In genomic region chr2:165387370-165387769, GRCm38 (mm10) we compare ENCODE assay signal across 10 mouse cellular contexts. TPM values are rescaled to one million over a fixed set of nuclear protein-coding genes. Genes with fewer than 3 reads are reported as not detected.
DNase-seq lines count a peak whose midpoint lies in the region; ATAC-seq lines count a peak whose summit lies in the region.
"Had no signal": no experiment of that assay in that cellular context is flagged by ENCODE, and none has a peak within 500 bp of the region (broad histone marks: within the 10 kb centered on the region; RNA-seq: fewer than 3 reads in every experiment).

No protein-coding gene starts in this region.

- H3K27ac ChIP-seq in lung, embryonic 15.5 days = peak overlapping the region; percentile 75
- H3K27ac ChIP-seq in embryonic facial prominence, embryonic 15.5 days (replicated peaks) = peak overlapping the region; percentile 87; the same call in 1 of the 2 replicates
- peak overlapping the region; percentile 91 for H3K27ac ChIP-seq in limb, embryonic 12.5 days

- DNase-seq in lung, postnatal 25 days (ENCODE audit: low spot score) = no peak
- peak; percentile 34 for DNase-seq in retina, postnatal 1 day
- DNase-seq in urinary bladder, postnatal 25 days (ENCODE audit: low spot score) = no peak
- DNase-seq in layer of hippocampus, adult 8-10 months (ENCODE audit: low spot score in 2 of 2) = no peak
- DNase-seq in kidney, adult 11 months = no peak

- H3K4me1 ChIP-seq in lung, embryonic 15.5 days = peaks cover 6% of the 10 kb centered on the region
- peaks cover 13% of the 10 kb centered on the region for H3K4me1 ChIP-seq in embryonic facial prominence, embryonic 15.5 days
- peaks cover 7% of the 10 kb centered on the region for H3K4me1 ChIP-seq in limb, embryonic 12.5 days (replicated peaks)

- H3K9ac ChIP-seq in lung, embryonic 15.5 days = peak overlapping the region; percentile 81
- H3K9ac ChIP-seq in embryonic facial prominence, embryonic 15.5 days = peak overlapping the region; percentile 79
- peak overlapping the region; percentile 89 for H3K9ac ChIP-seq in limb, embryonic 12.5 days (replicated peaks)

- peak overlapping the region; percentile 61 for H3K4me2 ChIP-seq in lung, embryonic 15.5 days
- H3K4me2 ChIP-seq in embryonic facial prominence, embryonic 15.5 days (replicated peaks) = peak overlapping the region; percentile 68
- peak overlapping the region; percentile 77 for H3K4me2 ChIP-seq in limb, embryonic 12.5 days

- WGBS in lung, embryonic 15.5 days = 13% methylated on average over 4 of the region's 4 CpGs
- WGBS in embryonic facial prominence, embryonic 15.5 days = 9% methylated on average over 4 of the region's 4 CpGs
- WGBS in limb, embryonic 12.5 days = 11% methylated on average over 4 of the region's 4 CpGs

- peak overlapping the region; percentile 67 for H3K4me3 ChIP-seq in lung, embryonic 15.5 days
- H3K4me3 ChIP-seq in embryonic facial prominence, embryonic 15.5 days (replicated peaks) = peak overlapping the region; percentile 80
- peak overlapping the region; percentile 82 for H3K4me3 ChIP-seq in limb, embryonic 12.5 days (replicated peaks)

- H3K36me3 ChIP-seq in lung, embryonic 15.5 days = peaks cover 39% of the 10 kb centered on the region
- H3K36me3 ChIP-seq in embryonic facial prominence, embryonic 15.5 days = peaks cover 44% of the 10 kb centered on the region
- H3K36me3 ChIP-seq in limb, embryonic 12.5 days = peaks cover 46% of the 10 kb centered on the region

- no peaks in the 10 kb centered on the region for H3K9me3 ChIP-seq in lung, embryonic 15.5 days
- no peaks in the 10 kb centered on the region for H3K9me3 ChIP-seq in embryonic facial prominence, embryonic 15.5 days (replicated peaks)
- peaks cover under 1% of the 10 kb centered on the region; the same call in 1 of the 2 replicates for H3K9me3 ChIP-seq in limb, embryonic 12.5 days

- H3K27me3 ChIP-seq in lung, embryonic 15.5 days = no peaks in the 10 kb centered on the region
- no peaks in the 10 kb centered on the region for H3K27me3 ChIP-seq in embryonic facial prominence, embryonic 15.5 days
- H3K27me3 ChIP-seq in limb, embryonic 12.5 days = no peaks in the 10 kb centered on the region

- no peak for ATAC-seq in lung, embryonic 15.5 days (ENCODE audit: borderline replicate concordance, extremely low read depth, low FRiP score, low TSS enrichment)
- ATAC-seq in embryonic facial prominence, embryonic 15.5 days (ENCODE audit: insufficient number of reproducible peaks, low FRiP score, low TSS enrichment, low read depth) = no peak
- no peak for ATAC-seq in limb, embryonic 12.5 days (ENCODE audit: insufficient number of reproducible peaks, insufficient read depth, low FRiP score, low TSS enrichment, low read depth)

RNA-seq across cellular contexts. Expression of gene Zfp334, which starts 0.7 kb away (rescaled TPM):
- polyA plus RNA-seq in lung, embryonic 15.5 days (2015; fragmentation: Nextera tagmentation; extraction: Ambion mirVana) = 7.0 and 7.1 TPM in 2 replicates
- polyA plus RNA-seq in embryonic facial prominence, embryonic 15.5 days (2015; fragmentation: Nextera tagmentation; extraction: Ambion mirVana) = 6.8 and 7.0 TPM in 2 replicates
- 17.4 and 18.4 TPM in 2 replicates for polyA plus RNA-seq in limb, embryonic 12.5 days (2016; fragmentation: Nextera tagmentation; extraction: Ambion mirVana)
- 10 to 100 TPM; 13.4 to 16.7 (median 15.1) TPM for total RNA-seq in layer of hippocampus, adult 8-10 months (2022)

RNA-seq across cellular contexts. Expression of gene Ocstamp, which starts 12.8 kb away (rescaled TPM):
- polyA plus RNA-seq in lung, embryonic 15.5 days (2015; fragmentation: Nextera tagmentation; extraction: Ambion mirVana) = 0.06 TPM in 1 of 2 replicates, not detected in the other
- polyA plus RNA-seq in embryonic facial prominence, embryonic 15.5 days (2015; fragmentation: Nextera tagmentation; extraction: Ambion mirVana) = 0.88 and 0.93 TPM in 2 replicates
- polyA plus RNA-seq in limb, embryonic 12.5 days (2016; fragmentation: Nextera tagmentation; extraction: Ambion mirVana) = not detected in 2 replicates
- total RNA-seq in layer of hippocampus, adult 8-10 months (2022) = under 1 TPM in 3 of 4 experiments, not detected in 1; 0.08 to 0.24 (median 0.09) TPM
- total RNA-seq: layer of hippocampus, adult 18-20 months had no signal

RNA-seq across cellular contexts. Expression of gene Zfp663, which starts 18.8 kb away (rescaled TPM):
- 1.1 and 2.2 TPM in 2 replicates for polyA plus RNA-seq in lung, embryonic 15.5 days (2015; fragmentation: Nextera tagmentation; extraction: Ambion mirVana)
- polyA plus RNA-seq in embryonic facial prominence, embryonic 15.5 days (2015; fragmentation: Nextera tagmentation; extraction: Ambion mirVana) = 0.27 and 0.55 TPM in 2 replicates
- 0.74 and 1.2 TPM in 2 replicates for polyA plus RNA-seq in limb, embryonic 12.5 days (2016; fragmentation: Nextera tagmentation; extraction: Ambion mirVana)
- total RNA-seq in layer of hippocampus, adult 8-10 months (2022) = under 1 TPM in 1 of 4 experiments, not detected in 3; 0.17 TPM
- total RNA-seq: adrenal gland, postnatal 25 days had no signal
